Mouse (Mus musculus) small intestine, adult 2 months (tissue): Measurements from ENCODE around the gene Fgf13.

Experiments used
- CTCF ChIP-seq: fragments of 200-500 bp; IDR thresholded peaks from 2 replicates; pipeline ENCODE4 v1.5.1; 2012; ENCODE audit warnings: low read depth, mild to moderate bottlenecking, control low read depth, inconsistent platforms, low read length, moderate library complexity, mixed read lengths; ENCODE audit not compliant: insufficient replicate concordance, insufficient read length; ENCODE audit errors: extremely low read depth
- POLR2A ChIP-seq: fragments of 200-500 bp; IDR thresholded peaks from 2 replicates; pipeline ENCODE4 v1.6.1; 2012; ENCODE audit warnings: low read depth, mild to moderate bottlenecking, control low read depth, inconsistent platforms, low read length, moderate library complexity

- no peak for TF ChIP-seq CTCF
- no peak for TF ChIP-seq POLR2A
These were observed 481.9 kb downstream of the Fgf13 start for GRCm38 (mm10) chrX:59085928-59086327.
